Mouse (Mus musculus): Measurements from ENCODE around the gene Ncstn. TPM values are rescaled to one million over a fixed set of nuclear protein-coding genes. Genes with fewer than 3 reads are reported as not detected.

The Ncstn gene
- polyA plus RNA-seq, 1 experiment from 2014 or later, result 86.8 TPM

GRCm38 (mm10) chr1:172063291-172064023, 19.1 kb downstream of the Ncstn start:
- Histone ChIP-seq H3K36me3 (ENCODE audit: control insufficient read depth, insufficient read depth, low read length) (peaks cover 12% of the 10 kb centered on the region; the same call in 1 of the 2 replicates), H3K4me1 (ENCODE audit: control insufficient read depth, insufficient read depth, low read length) (peaks cover 5% of the 10 kb centered on the region; the same call in 1 of the 2 replicates), H3K9ac (ENCODE audit: low read length) (no peak overlapping the region), H3K4me3 (ENCODE audit: low read depth, low read length) (no peak overlapping the region), H3K9me3 (ENCODE audit: control insufficient read depth, low read length) (no peaks in the 10 kb centered on the region), H3K4me2 (ENCODE audit: low read depth, severe bottlenecking) (no peak overlapping the region), H3K27ac (replicated peaks; ENCODE audit: low read depth, low read length) (no peak overlapping the region), H3K27me3 (ENCODE audit: control insufficient read depth, insufficient read depth, low read length) (no peaks in the 10 kb centered on the region)
- DNase-seq (ENCODE audit: low spot score), result no peak
- no peak for ATAC-seq (ENCODE audit: insufficient number of reproducible peaks, low FRiP score, low TSS enrichment, low read depth)
- 20% methylated on average over 4 of the region's 4 CpGs for WGBS

GRCm38 (mm10) chr1:172062101-172062500, 20.5 kb downstream of the Ncstn start:
- H3K36me3 ChIP-seq (ENCODE audit: control insufficient read depth, insufficient read depth, low read length), result peaks cover 8% of the 10 kb centered on the region; the same call in 1 of the 2 replicates
- no peak for ATAC-seq (ENCODE audit: insufficient number of reproducible peaks, low FRiP score, low TSS enrichment, low read depth)
- no peaks in the 10 kb centered on the region for H3K9me3 ChIP-seq (ENCODE audit: control insufficient read depth, low read length)
- no peak overlapping the region for H3K4me2 ChIP-seq (ENCODE audit: low read depth, severe bottlenecking)
- no peaks in the 10 kb centered on the region for H3K27me3 ChIP-seq (ENCODE audit: control insufficient read depth, insufficient read depth, low read length)
- no peak overlapping the region for H3K4me3 ChIP-seq (ENCODE audit: low read depth, low read length)
- H3K9ac ChIP-seq (ENCODE audit: low read length), result no peak overlapping the region
- 92% methylated on average over 2 of the region's 2 CpGs for WGBS
- peaks cover 5% of the 10 kb centered on the region; the same call in 1 of the 2 replicates for H3K4me1 ChIP-seq (ENCODE audit: control insufficient read depth, insufficient read depth, low read length)
- H3K27ac ChIP-seq (replicated peaks; ENCODE audit: low read depth, low read length), result no peak overlapping the region
- no peak for DNase-seq (ENCODE audit: low spot score)

GRCm38 (mm10) chr1:172061217-172061616, 21.4 kb downstream of the Ncstn start:
- 33% methylated on average over 8 of the region's 8 CpGs for WGBS
- Histone ChIP-seq H3K36me3 (ENCODE audit: control insufficient read depth, insufficient read depth, low read length) (peaks cover 7% of the 10 kb centered on the region; the same call in 1 of the 2 replicates), H3K4me3 (ENCODE audit: low read depth, low read length) (no peak overlapping the region), H3K27me3 (ENCODE audit: control insufficient read depth, insufficient read depth, low read length) (no peaks in the 10 kb centered on the region; the same call in 1 of the 2 replicates), H3K27ac (replicated peaks; ENCODE audit: low read depth, low read length) (no peak overlapping the region), H3K9ac (ENCODE audit: low read length) (no peak overlapping the region), H3K9me3 (ENCODE audit: control insufficient read depth, low read length) (no peaks in the 10 kb centered on the region), H3K4me1 (ENCODE audit: control insufficient read depth, insufficient read depth, low read length) (peaks cover 5% of the 10 kb centered on the region; the same call in 1 of the 2 replicates), H3K4me2 (ENCODE audit: low read depth, severe bottlenecking) (no peak overlapping the region)
- DNase-seq (ENCODE audit: low spot score) (no peak), ATAC-seq (ENCODE audit: insufficient number of reproducible peaks, low FRiP score, low TSS enrichment, low read depth) (no peak)

GRCm38 (mm10) chr1:172060659-172061058, 21.9 kb downstream of the Ncstn start:
- peaks cover 5% of the 10 kb centered on the region; the same call in 1 of the 2 replicates for H3K4me1 ChIP-seq (ENCODE audit: control insufficient read depth, insufficient read depth, low read length)
- DNase-seq (ENCODE audit: low spot score) (no peak), ATAC-seq (ENCODE audit: insufficient number of reproducible peaks, low FRiP score, low TSS enrichment, low read depth) (no peak)
- H3K9ac ChIP-seq (ENCODE audit: low read length), result no peak overlapping the region
- WGBS, result 45% methylated on average over 4 of the region's 4 CpGs
- peaks cover 6% of the 10 kb centered on the region; the same call in 1 of the 2 replicates for H3K36me3 ChIP-seq (ENCODE audit: control insufficient read depth, insufficient read depth, low read length)
- H3K4me3 ChIP-seq (ENCODE audit: low read depth, low read length), result no peak overlapping the region
- H3K4me2 ChIP-seq (ENCODE audit: low read depth, severe bottlenecking), result no peak overlapping the region
- no peak overlapping the region for H3K27ac ChIP-seq (replicated peaks; ENCODE audit: low read depth, low read length)
- no peaks in the 10 kb centered on the region for H3K9me3 ChIP-seq (ENCODE audit: control insufficient read depth, low read length)
- H3K27me3 ChIP-seq (ENCODE audit: control insufficient read depth, insufficient read depth, low read length), result peaks cover 3% of the 10 kb centered on the region; the same call in 1 of the 2 replicates

- H3K4me2 ChIP-seq (ENCODE audit: low read depth, severe bottlenecking), result no peak overlapping the region
- peaks cover 15% of the 10 kb centered on the region for H3K27me3 ChIP-seq (ENCODE audit: control insufficient read depth, insufficient read depth, low read length)
- peaks cover 3% of the 10 kb centered on the region for H3K4me1 ChIP-seq (ENCODE audit: control insufficient read depth, insufficient read depth, low read length)
- no peak overlapping the region for H3K4me3 ChIP-seq (ENCODE audit: low read depth, low read length)
- DNase-seq (ENCODE audit: low spot score) (no peak), ATAC-seq (ENCODE audit: insufficient number of reproducible peaks, low FRiP score, low TSS enrichment, low read depth) (no peak)
- WGBS, result 57% methylated on average over 7 of the region's 7 CpGs
- H3K9me3 ChIP-seq (ENCODE audit: control insufficient read depth, low read length), result no peaks in the 10 kb centered on the region
- H3K36me3 ChIP-seq (ENCODE audit: control insufficient read depth, insufficient read depth, low read length), result no peaks in the 10 kb centered on the region
- H3K27ac ChIP-seq (replicated peaks; ENCODE audit: low read depth, low read length), result no peak overlapping the region
- H3K9ac ChIP-seq (ENCODE audit: low read length), result no peak overlapping the region
Measured at GRCm38 (mm10) chr1:172058874-172059273, 23.7 kb downstream of the Ncstn start.

GRCm38 (mm10) chr1:172058321-172058720, 24.3 kb downstream of the Ncstn start:
- no peaks in the 10 kb centered on the region for H3K36me3 ChIP-seq (ENCODE audit: control insufficient read depth, insufficient read depth, low read length)
- 74% methylated on average over 6 of the region's 6 CpGs for WGBS
- no peak overlapping the region for H3K27ac ChIP-seq (replicated peaks; ENCODE audit: low read depth, low read length)
- DNase-seq (ENCODE audit: low spot score) (no peak), ATAC-seq (ENCODE audit: insufficient number of reproducible peaks, low FRiP score, low TSS enrichment, low read depth) (no peak)
- peaks cover 21% of the 10 kb centered on the region for H3K27me3 ChIP-seq (ENCODE audit: control insufficient read depth, insufficient read depth, low read length)
- peaks cover 5% of the 10 kb centered on the region; the same call in 1 of the 2 replicates for H3K4me1 ChIP-seq (ENCODE audit: control insufficient read depth, insufficient read depth, low read length)
- no peak overlapping the region for H3K4me3 ChIP-seq (ENCODE audit: low read depth, low read length)
- no peaks in the 10 kb centered on the region for H3K9me3 ChIP-seq (ENCODE audit: control insufficient read depth, low read length)
- H3K4me2 ChIP-seq (ENCODE audit: low read depth, severe bottlenecking), result no peak overlapping the region
- H3K9ac ChIP-seq (ENCODE audit: low read length), result no peak overlapping the region

- Histone ChIP-seq H3K36me3 (ENCODE audit: control insufficient read depth, insufficient read depth, low read length) (no peaks in the 10 kb centered on the region), H3K4me2 (ENCODE audit: low read depth, severe bottlenecking) (no peak within 1 kb of the TSS), H3K4me3 (ENCODE audit: low read depth, low read length) (no peak within 1 kb of the TSS), H3K9ac (ENCODE audit: low read length) (no peak within 1 kb of the TSS), H3K27me3 (ENCODE audit: control insufficient read depth, insufficient read depth, low read length) (peaks cover 27% of the 10 kb centered on the region), H3K4me1 (ENCODE audit: control insufficient read depth, insufficient read depth, low read length) (peaks cover 5% of the 10 kb centered on the region; the same call in 1 of the 2 replicates), H3K27ac (replicated peaks; ENCODE audit: low read depth, low read length) (no peak within 1 kb of the TSS), H3K9me3 (ENCODE audit: control insufficient read depth, low read length) (no peaks in the 10 kb centered on the region)
- 30% methylated on average over 2 of the region's 2 CpGs for WGBS
- DNase-seq (ENCODE audit: low spot score) (no peak), ATAC-seq (ENCODE audit: insufficient number of reproducible peaks, low FRiP score, low TSS enrichment, low read depth) (no peak)
Measured at GRCm38 (mm10) chr1:172057491-172057921, 25.1 kb downstream of the Ncstn start, which contains the start of gene Nhlh1. Nhlh1 (minus strand) TSS chr1:172057573.

GRCm38 (mm10) chr1:172056251-172056650, 26.3 kb downstream of the Ncstn start:
- Histone ChIP-seq H3K27ac (replicated peaks; ENCODE audit: low read depth, low read length) (no peak overlapping the region), H3K9ac (ENCODE audit: low read length) (no peak overlapping the region), H3K4me1 (ENCODE audit: control insufficient read depth, insufficient read depth, low read length) (peaks cover 5% of the 10 kb centered on the region; the same call in 1 of the 2 replicates), H3K36me3 (ENCODE audit: control insufficient read depth, insufficient read depth, low read length) (no peaks in the 10 kb centered on the region), H3K27me3 (ENCODE audit: control insufficient read depth, insufficient read depth, low read length) (peaks cover 32% of the 10 kb centered on the region), H3K4me2 (ENCODE audit: low read depth, severe bottlenecking) (no peak overlapping the region), H3K4me3 (ENCODE audit: low read depth, low read length) (no peak overlapping the region), H3K9me3 (ENCODE audit: control insufficient read depth, low read length) (no peaks in the 10 kb centered on the region)
- ATAC-seq (ENCODE audit: insufficient number of reproducible peaks, low FRiP score, low TSS enrichment, low read depth), result no peak
- no peak for DNase-seq (ENCODE audit: low spot score)
- WGBS, result 70% methylated on average over 4 of the region's 4 CpGs
